Mouse (Mus musculus): ENCODE data around the gene Dclk2. TPM values are rescaled to one million over a fixed set of nuclear protein-coding genes. Genes with fewer than 3 reads are reported as not detected.

Dclk2 gene
- polyA plus RNA-seq, 1 experiment from 2014 or later = 5.7 TPM

DNA sequence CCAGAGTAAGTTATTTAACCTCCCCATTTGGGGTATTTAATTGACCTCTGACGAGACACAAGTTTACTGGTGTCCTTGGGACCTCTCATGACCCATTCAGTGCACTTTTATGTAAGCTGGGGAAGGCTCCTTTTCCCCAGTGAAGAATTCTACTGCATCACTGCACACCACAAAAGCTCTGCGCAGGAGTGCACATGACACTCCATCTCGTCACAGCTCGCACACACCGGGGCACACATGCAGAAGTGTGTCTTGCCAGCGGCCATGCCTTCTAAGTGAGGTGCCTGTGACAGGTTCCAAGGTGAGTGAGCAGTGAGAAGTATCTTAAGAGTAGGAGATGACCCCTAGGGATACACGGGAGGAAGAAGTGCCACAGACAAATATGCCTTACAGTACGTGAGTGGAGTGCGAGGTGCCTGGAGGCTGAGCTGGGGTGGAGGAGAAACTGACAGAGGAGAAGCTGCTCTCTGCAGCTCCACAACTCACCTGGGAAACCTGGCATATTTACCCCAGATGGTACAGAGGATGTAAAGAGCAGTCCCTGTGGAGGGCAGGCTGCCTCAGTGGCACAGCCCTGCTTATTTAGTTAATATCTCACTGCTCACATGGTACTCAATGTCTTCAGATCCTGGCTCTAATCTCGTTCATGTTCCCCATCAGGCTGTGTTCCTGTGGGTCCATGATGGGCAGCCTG is 58.3 kb downstream of the Dclk2 start:
- ATAC-seq (ENCODE audit: insufficient number of reproducible peaks, insufficient read depth, low FRiP score, low TSS enrichment, low read depth) = 0 out of 2 replicates have a peak, but pooled peaks have one; percentile 9

DNA sequence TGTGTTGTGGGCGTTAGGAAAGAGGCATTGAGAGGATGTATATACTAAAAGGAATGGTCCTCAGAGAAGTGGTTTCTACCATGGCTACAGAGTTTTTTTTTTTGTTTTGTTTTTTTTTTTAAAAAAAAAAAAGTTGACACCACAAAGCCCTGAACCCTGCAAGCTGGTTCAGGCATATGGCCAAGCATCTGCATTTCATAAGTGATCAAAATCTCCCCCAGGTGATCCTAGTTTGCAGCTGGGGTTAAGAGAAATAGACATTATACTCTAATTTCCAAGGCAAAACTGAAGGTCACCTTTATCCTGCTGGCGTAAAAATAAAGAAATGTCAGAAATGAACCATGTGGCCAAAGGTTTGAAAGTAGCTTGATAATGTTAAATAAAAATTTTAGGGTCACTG is 60.9 kb downstream of the Dclk2 start:
- H3K4me1 ChIP-seq (replicated peaks) = peaks cover 44% of the 10 kb centered on the region

More for the DNA sequence above, 58.3 kb downstream of the Dclk2 start:
- Histone ChIP-seq H3K4me2 (peak overlapping the region; percentile 52), H3K4me3 (replicated peaks) (no peak overlapping the region), H3K27me3 (0 out of 2 replicates have a peak, but pooled peaks cover 2% of the 10 kb centered on the region), H3K27ac (peak overlapping the region; percentile 37; the same call in 1 of the 2 replicates), H3K9ac (replicated peaks) (no peak overlapping the region), H3K4me1 (replicated peaks) (peaks cover 44% of the 10 kb centered on the region), H3K9me3 (no peaks in the 10 kb centered on the region), H3K36me3 (no peaks in the 10 kb centered on the region)
- WGBS = 60% methylated on average over 10 of the region's 10 CpGs

DNA sequence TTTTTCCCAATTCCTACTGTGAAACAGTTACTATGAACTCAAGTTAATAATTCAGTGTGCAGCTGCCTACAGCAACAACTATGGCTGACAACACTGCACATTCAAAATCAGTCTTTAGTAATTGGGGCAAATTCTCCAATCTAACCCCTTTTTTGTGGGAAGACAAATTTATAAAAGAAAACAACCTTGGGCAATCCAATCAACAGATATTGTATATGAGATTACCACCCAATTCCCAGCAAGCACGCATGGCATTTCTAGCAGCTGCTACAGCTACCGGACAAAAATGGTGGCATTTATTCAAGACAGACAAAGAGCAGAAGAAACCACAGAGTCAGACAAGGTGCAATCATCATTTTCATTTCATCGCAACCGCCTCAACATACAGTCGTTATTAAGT is 62.0 kb downstream of the Dclk2 start:
- Histone ChIP-seq H3K27ac (no peak overlapping the region), H3K4me3 (replicated peaks) (no peak overlapping the region), H3K36me3 (no peaks in the 10 kb centered on the region), H3K9me3 (no peaks in the 10 kb centered on the region), H3K27me3 (no peaks in the 10 kb centered on the region), H3K4me2 (no peak overlapping the region), H3K4me1 (replicated peaks) (peaks cover 43% of the 10 kb centered on the region), H3K9ac (replicated peaks) (no peak overlapping the region)
- 93% methylated on average over 5 of the region's 5 CpGs for WGBS
- ATAC-seq (ENCODE audit: insufficient number of reproducible peaks, insufficient read depth, low FRiP score, low TSS enrichment, low read depth) = no peak

More for the DNA sequence above, 60.9 kb downstream of the Dclk2 start:
- Histone ChIP-seq H3K27ac (no peak overlapping the region), H3K9ac (replicated peaks) (no peak overlapping the region), H3K4me2 (no peak overlapping the region), H3K27me3 (0 out of 2 replicates have a peak, but pooled peaks cover 2% of the 10 kb centered on the region), H3K4me3 (replicated peaks) (no peak overlapping the region), H3K9me3 (no peaks in the 10 kb centered on the region), H3K36me3 (no peaks in the 10 kb centered on the region)
- no peak for ATAC-seq (ENCODE audit: insufficient number of reproducible peaks, insufficient read depth, low FRiP score, low TSS enrichment, low read depth)
- WGBS = 53% methylated on average over 2 of the region's 2 CpGs

DNA sequence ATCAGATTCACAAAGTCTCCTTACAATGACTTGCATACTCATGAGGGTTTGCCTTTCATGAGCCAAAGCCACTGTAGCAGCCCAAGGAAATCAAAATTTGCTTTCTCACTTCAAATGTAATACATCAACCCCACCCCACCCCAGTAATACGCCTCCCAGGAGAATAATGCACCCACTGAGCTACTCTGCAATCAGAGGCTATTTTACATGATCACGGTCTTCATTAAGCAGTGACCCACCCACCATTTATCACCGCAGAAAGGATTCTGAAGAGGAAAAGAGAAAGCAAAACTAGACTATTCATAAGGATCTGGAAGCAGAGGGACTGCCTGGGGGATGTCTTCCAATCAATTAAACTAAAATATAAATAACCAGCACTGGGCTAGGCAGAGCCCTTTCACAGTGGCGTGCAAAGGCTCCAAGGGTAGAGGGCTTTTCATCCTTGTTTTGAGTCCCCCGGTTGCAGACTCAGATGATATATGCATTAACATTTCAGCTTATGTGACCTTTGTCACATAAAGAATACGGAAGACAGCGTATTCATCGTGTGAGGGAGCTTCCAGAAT is 62.7 kb downstream of the Dclk2 start:
- Histone ChIP-seq H3K36me3 (no peaks in the 10 kb centered on the region), H3K4me3 (replicated peaks) (no peak overlapping the region), H3K9me3 (no peaks in the 10 kb centered on the region), H3K27ac (no peak overlapping the region), H3K4me2 (no peak overlapping the region), H3K4me1 (replicated peaks) (peaks cover 39% of the 10 kb centered on the region), H3K27me3 (no peaks in the 10 kb centered on the region), H3K9ac (replicated peaks) (no peak overlapping the region)
- 82% methylated on average over 8 of the region's 8 CpGs for WGBS
- no peak for ATAC-seq (ENCODE audit: insufficient number of reproducible peaks, insufficient read depth, low FRiP score, low TSS enrichment, low read depth)

DNA sequence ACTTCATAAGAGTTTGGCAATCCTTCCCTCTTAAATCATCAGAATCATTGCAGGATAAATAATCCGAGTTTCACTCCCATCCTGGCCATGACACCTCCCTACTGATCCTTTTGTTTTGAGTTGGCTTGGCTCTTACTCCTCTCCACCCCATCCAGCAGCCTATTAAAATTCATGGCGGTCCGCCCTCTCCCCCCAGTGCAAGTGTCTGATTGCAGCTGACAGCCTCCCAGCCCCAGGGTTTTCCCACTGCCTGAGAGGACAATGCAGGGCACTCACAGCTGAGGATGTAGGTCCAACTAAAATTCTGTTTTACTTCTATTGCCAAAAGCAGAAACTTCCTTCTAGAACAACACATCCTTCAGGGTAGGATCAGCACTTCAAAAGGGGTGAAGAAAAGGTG is 67.8 kb downstream of the Dclk2 start:
- Histone ChIP-seq H3K9ac (replicated peaks) (no peak overlapping the region), H3K4me3 (replicated peaks) (no peak overlapping the region), H3K4me2 (no peak overlapping the region), H3K27ac (no peak overlapping the region), H3K4me1 (replicated peaks) (peaks cover 22% of the 10 kb centered on the region), H3K9me3 (no peaks in the 10 kb centered on the region), H3K36me3 (no peaks in the 10 kb centered on the region), H3K27me3 (no peaks in the 10 kb centered on the region)
- WGBS = 48% methylated on average over 3 of the region's 3 CpGs
- ATAC-seq (ENCODE audit: insufficient number of reproducible peaks, insufficient read depth, low FRiP score, low TSS enrichment, low read depth) = no peak

DNA sequence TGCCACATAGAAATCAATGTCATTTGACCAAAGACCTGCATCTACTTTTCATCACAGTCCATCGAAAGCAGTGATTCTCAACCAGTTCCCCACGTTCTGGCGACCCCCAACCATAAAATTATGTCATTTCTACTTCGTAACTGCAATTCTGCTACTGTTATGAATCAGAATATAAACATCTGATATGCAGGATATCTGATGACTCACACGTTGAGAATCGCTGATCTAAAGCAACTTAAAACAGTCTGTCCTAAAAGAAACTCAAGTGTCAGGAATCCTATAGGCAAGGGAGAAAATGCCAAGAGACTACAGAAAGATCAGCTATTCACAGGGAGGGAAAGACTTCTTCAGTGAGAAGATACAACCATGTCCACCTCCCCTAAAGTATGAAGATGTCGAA is 69.5 kb downstream of the Dclk2 start:
- H3K9ac ChIP-seq (replicated peaks) = no peak overlapping the region
- no peak overlapping the region for H3K4me2 ChIP-seq
- H3K27ac ChIP-seq = peak overlapping the region; percentile 50; the same call in 1 of the 2 replicates
- H3K36me3 ChIP-seq = no peaks in the 10 kb centered on the region
- 90% methylated on average over 7 of the region's 7 CpGs for WGBS
- H3K4me3 ChIP-seq (replicated peaks) = no peak overlapping the region
- no peak for ATAC-seq (ENCODE audit: insufficient number of reproducible peaks, insufficient read depth, low FRiP score, low TSS enrichment, low read depth)
- no peaks in the 10 kb centered on the region for H3K9me3 ChIP-seq
- no peaks in the 10 kb centered on the region for H3K27me3 ChIP-seq
- H3K4me1 ChIP-seq (replicated peaks) = peaks cover 22% of the 10 kb centered on the region

DNA sequence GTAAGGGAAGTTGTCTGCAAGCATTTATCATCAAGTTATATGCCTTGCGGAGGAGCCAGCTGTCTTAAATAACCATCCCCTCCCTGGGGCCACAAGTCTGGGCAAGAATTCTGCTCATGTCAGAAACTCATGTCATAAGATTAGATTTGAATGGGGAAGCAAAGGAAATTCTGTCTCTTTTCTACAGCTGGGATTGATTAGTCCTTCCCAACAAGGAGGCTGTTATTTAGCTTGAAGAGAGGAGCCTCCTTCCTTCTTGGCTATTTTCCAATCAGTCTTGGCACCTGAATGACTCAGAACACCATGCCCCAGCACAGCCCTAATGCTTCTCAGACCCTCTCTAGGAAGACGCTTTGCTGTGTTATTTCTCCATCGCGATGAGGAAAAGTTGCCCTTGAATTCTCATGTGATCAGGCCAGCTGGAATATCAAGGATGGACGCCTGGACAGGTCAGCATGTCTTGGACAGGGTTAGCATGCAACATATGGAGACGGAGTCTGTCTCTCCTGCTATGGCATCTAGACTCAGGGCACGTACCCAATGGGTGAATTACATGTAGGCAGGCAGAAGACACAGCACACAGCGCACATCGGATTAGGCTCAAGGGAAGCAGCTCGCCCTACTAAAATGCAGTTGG is 70.1 kb downstream of the Dclk2 start:
- peak; percentile 42; the same call in 1 of the 2 replicates for ATAC-seq (ENCODE audit: insufficient number of reproducible peaks, insufficient read depth, low FRiP score, low TSS enrichment, low read depth)
- Histone ChIP-seq H3K36me3 (no peaks in the 10 kb centered on the region), H3K9me3 (no peaks in the 10 kb centered on the region), H3K4me2 (peak overlapping the region; percentile 16; the same call in 1 of the 2 replicates), H3K4me3 (replicated peaks) (no peak overlapping the region), H3K4me1 (replicated peaks) (peaks cover 28% of the 10 kb centered on the region), H3K9ac (replicated peaks) (no peak overlapping the region), H3K27me3 (no peaks in the 10 kb centered on the region), H3K27ac (peak overlapping the region; percentile 50)
- 57% methylated on average over 10 of the region's 10 CpGs for WGBS

DNA sequence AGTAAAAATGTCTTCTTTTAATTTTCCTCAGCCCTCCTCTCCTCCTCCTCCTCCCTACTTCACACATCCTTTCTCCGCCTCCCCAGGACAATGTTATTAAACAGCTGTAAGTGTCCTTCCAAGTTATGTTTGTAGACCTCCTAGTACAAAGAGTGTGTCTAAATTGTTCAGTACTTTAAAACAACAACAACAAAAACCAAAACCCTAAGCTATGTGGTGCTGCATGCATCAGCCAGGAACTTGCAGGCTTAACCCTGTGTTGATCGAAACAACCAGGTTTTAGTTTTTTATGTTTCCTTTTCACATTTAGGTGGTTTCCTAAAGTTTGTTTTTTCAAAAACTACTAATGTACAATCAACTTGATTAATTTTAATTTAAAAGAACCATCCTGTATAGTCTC is 71.3 kb downstream of the Dclk2 start:
- Histone ChIP-seq H3K9me3 (no peaks in the 10 kb centered on the region), H3K27me3 (no peaks in the 10 kb centered on the region), H3K4me3 (replicated peaks) (no peak overlapping the region), H3K36me3 (no peaks in the 10 kb centered on the region), H3K27ac (no peak overlapping the region), H3K4me1 (replicated peaks) (peaks cover 39% of the 10 kb centered on the region), H3K4me2 (no peak overlapping the region), H3K9ac (replicated peaks) (no peak overlapping the region)
- no peak for ATAC-seq (ENCODE audit: insufficient number of reproducible peaks, insufficient read depth, low FRiP score, low TSS enrichment, low read depth)
- WGBS = 49% methylated on average over 2 of the region's 2 CpGs

DNA sequence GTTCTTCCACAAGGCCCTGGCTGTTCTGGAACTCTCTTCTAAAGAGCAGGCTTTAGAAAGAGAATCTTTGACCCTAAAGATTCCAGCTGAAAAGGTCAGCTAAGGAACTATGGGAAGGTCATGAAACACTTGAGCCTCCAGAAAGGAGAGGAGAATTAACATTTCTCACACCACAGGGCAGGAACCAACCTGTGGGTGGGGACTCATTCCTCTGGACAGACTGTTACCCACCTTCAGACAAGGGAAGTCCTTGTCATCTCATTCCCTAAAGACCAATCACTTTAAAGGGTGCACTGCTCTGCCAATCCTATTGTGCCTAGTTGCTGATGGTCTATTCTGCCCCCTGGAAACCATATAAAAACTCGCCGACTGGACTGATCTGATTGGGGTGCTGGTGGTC is 73.1 kb downstream of the Dclk2 start:
- H3K4me1 ChIP-seq (replicated peaks) = peaks cover 38% of the 10 kb centered on the region
- H3K9me3 ChIP-seq = no peaks in the 10 kb centered on the region
- no peak for ATAC-seq (ENCODE audit: insufficient number of reproducible peaks, insufficient read depth, low FRiP score, low TSS enrichment, low read depth)

DNA sequence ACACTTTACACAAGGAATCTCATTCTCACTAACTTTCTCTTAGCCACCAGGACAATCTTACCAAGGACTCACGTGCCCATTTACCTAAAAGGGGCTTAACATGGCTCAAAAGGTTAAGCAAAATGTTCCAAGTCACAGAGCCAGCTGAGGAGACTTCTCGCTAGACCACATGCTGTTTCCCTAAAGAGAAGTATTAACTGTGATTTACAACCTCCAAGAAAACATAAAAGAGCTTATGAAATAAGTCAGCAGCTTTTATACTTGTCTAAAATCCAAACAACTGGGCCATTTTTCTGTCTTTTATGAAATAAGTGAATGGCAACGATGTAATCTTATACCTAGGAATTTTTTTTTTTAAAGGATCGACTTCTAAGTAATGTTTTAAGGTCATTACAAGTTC is 74.6 kb downstream of the Dclk2 start:
- Histone ChIP-seq H3K4me3 (replicated peaks) (no peak overlapping the region), H3K36me3 (no peaks in the 10 kb centered on the region), H3K27me3 (no peaks in the 10 kb centered on the region), H3K4me2 (no peak overlapping the region), H3K4me1 (replicated peaks) (peaks cover 37% of the 10 kb centered on the region), H3K27ac (peak overlapping the region; percentile 45; the same call in 1 of the 2 replicates), H3K9me3 (no peaks in the 10 kb centered on the region), H3K9ac (replicated peaks) (no peak overlapping the region)
- 10% methylated on average over 4 of the region's 4 CpGs for WGBS
- ATAC-seq (ENCODE audit: insufficient number of reproducible peaks, insufficient read depth, low FRiP score, low TSS enrichment, low read depth) = no peak; the same call in 1 of the 2 replicates

More for the DNA sequence above, 73.1 kb downstream of the Dclk2 start:
- Histone ChIP-seq H3K4me3 (replicated peaks) (no peak overlapping the region), H3K9ac (replicated peaks) (no peak overlapping the region), H3K27me3 (no peaks in the 10 kb centered on the region), H3K27ac (no peak overlapping the region), H3K4me2 (no peak overlapping the region), H3K36me3 (no peaks in the 10 kb centered on the region)
- 69% methylated on average over 2 of the region's 2 CpGs for WGBS

DNA sequence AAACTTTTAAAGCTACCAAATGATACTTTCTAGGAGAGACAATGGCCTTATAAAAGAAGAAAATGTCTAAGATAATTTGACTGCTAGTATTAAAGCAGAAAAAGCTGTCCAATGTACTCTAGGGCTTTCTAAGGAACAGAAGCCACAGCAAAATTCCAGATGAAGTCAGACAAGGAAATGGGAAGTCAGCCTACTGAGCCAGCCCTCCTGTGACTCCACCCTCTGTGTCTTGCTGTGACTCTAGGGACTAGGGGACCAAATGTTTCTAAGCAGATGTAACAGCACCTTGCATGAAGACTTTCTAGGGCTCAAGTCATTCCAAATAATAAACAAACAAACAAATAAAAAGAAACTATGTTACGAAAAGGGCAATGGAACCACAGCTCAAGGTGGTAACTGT is 75.1 kb downstream of the Dclk2 start:
- Histone ChIP-seq H3K27ac (peak overlapping the region; percentile 45; the same call in 1 of the 2 replicates), H3K9me3 (no peaks in the 10 kb centered on the region), H3K4me3 (replicated peaks) (no peak overlapping the region), H3K27me3 (no peaks in the 10 kb centered on the region), H3K4me2 (no peak overlapping the region), H3K9ac (replicated peaks) (no peak overlapping the region), H3K36me3 (no peaks in the 10 kb centered on the region), H3K4me1 (replicated peaks) (peaks cover 32% of the 10 kb centered on the region)
- ATAC-seq (ENCODE audit: insufficient number of reproducible peaks, insufficient read depth, low FRiP score, low TSS enrichment, low read depth) = no peak
- WGBS = 71% methylated on average over 1 of the region's 1 CpGs

Data from limb, embryonic 12.5 days (tissue).